Mouse (Mus musculus) heart, embryonic 15.5 days (tissue): ENCODE results near the gene B4galnt1. TPM values are rescaled to one million over a fixed set of nuclear protein-coding genes. Genes with fewer than 3 reads are reported as not detected.
"Not testable (repeated sequence)": the region's sequence is repeated elsewhere in the genome, so short reads cannot be mapped to it uniquely, and the experiment has no call there.

Experiments
- ATAC-seq: fragments of 200-750 bp; cut with Nextera tagmentation; replicated peaks from 2 replicates; pipeline ENCODE4 v1.8.0; 2017; ENCODE audit warnings: low read depth, moderate TSS enrichment; ENCODE audit not compliant: insufficient number of reproducible peaks, insufficient read depth, low FRiP score
- H3K27ac ChIP-seq: fragments of 300-500 bp; sonication (generic); 2 replicates; pipeline ENCODE4 v1.5.1; 2015; ENCODE audit warnings: mild to moderate bottlenecking, inconsistent platforms
- H3K27me3 ChIP-seq: fragments of 300-500 bp; sonication (generic); 2 replicates; pipeline ENCODE4 v1.6.1; 2015; ENCODE audit warnings: inconsistent platforms
- H3K36me3 ChIP-seq: fragments of 300-500 bp; sonication (generic); 2 replicates; pipeline ENCODE4 v1.6.1; 2015; ENCODE audit warnings: mild to moderate bottlenecking, inconsistent platforms
- H3K4me1 ChIP-seq: fragments of 300-500 bp; sonication (generic); replicated peaks from 2 replicates; pipeline ENCODE4 v1.6.1; 2015; ENCODE audit warnings: inconsistent platforms
- H3K4me2 ChIP-seq: fragments of 300-500 bp; sonication (generic); 2 replicates; pipeline ENCODE4 v1.6.1; 2015; ENCODE audit warnings: inconsistent platforms, mild to moderate bottlenecking, moderate library complexity
- H3K4me3 ChIP-seq: fragments of 300-500 bp; sonication (generic); 2 replicates; pipeline ENCODE4 v1.5.1; 2015; ENCODE audit warnings: mild to moderate bottlenecking, inconsistent platforms
- H3K9ac ChIP-seq: fragments of 300-500 bp; sonication (generic); 2 replicates; pipeline ENCODE4 v1.6.1; 2015; ENCODE audit warnings: mild to moderate bottlenecking, inconsistent platforms
- H3K9me3 ChIP-seq: fragments of 300-500 bp; sonication (generic); replicated peaks from 2 replicates; pipeline ENCODE4 v1.6.1; 2016; ENCODE audit warnings: inconsistent platforms
- WGBS: fragments of 180-500 bp; shearing (Covaris S2); methylation state at CpG from one replicate; pipeline ENCODE4 v1.1.7; 2015; ENCODE audit warnings: mixed read lengths; 5-methylcytosine and 5-hydroxymethylcytosine counted together
- polyA plus RNA-seq: library from polyadenylated mRNA; unstranded; fragments of >200 nt; fragmentation: Nextera tagmentation; extraction: Ambion mirVana; gene quantifications from 2 replicates; pipeline ENCODE4 v1.2.1, GENCODE M21; 2015

B4galnt1 gene
- polyA plus RNA-seq, 1 experiment from 2014 or later: 1.5 TPM

- Histone ChIP-seq H3K9ac (no peak overlapping the region), H3K4me3 (no peak overlapping the region), H3K27me3 (peaks cover 22% of the 10 kb centered on the region), H3K36me3 (no peaks in the 10 kb centered on the region), H3K9me3 (no peaks in the 10 kb centered on the region), H3K27ac (no peak overlapping the region), H3K4me2 (no peak overlapping the region), H3K4me1 (peaks cover 5% of the 10 kb centered on the region)
- 75% methylated on average over 9 of the region's 9 CpGs for WGBS
- no peak for ATAC-seq
Observed at GRCm38 (mm10) chr10:127160081-127160480, 4.9 kb upstream of the B4galnt1 start.

GRCm38 (mm10) chr10:127160728-127161127 is 4.3 kb upstream of the B4galnt1 start:
- Histone ChIP-seq H3K4me3 (no peak overlapping the region), H3K4me1 (peaks cover 11% of the 10 kb centered on the region), H3K27me3 (peaks cover 29% of the 10 kb centered on the region), H3K9me3 (no peaks in the 10 kb centered on the region), H3K36me3 (no peaks in the 10 kb centered on the region), H3K9ac (no peak overlapping the region), H3K27ac (no peak overlapping the region), H3K4me2 (no peak overlapping the region)
- WGBS: 52% methylated on average over 3 of the region's 3 CpGs
- no peak for ATAC-seq

- H3K4me1 ChIP-seq: peaks cover 22% of the 10 kb centered on the region
- not testable (repeated sequence) for H3K9me3 ChIP-seq, ATAC-seq, H3K4me3 ChIP-seq, H3K36me3 ChIP-seq, H3K4me2 ChIP-seq, H3K9ac ChIP-seq, H3K27ac ChIP-seq
- peaks cover 49% of the 10 kb centered on the region for H3K27me3 ChIP-seq
- WGBS: 39% methylated on average over 7 of the region's 7 CpGs
Observed at GRCm38 (mm10) chr10:127162771-127163261, 2.2 kb upstream of the B4galnt1 start.

- Histone ChIP-seq H3K4me1 (peaks cover 24% of the 10 kb centered on the region), H3K27me3 (peaks cover 62% of the 10 kb centered on the region), H3K4me3 (no peak overlapping the region), H3K9me3 (no peaks in the 10 kb centered on the region), H3K9ac (no peak overlapping the region), H3K36me3 (no peaks in the 10 kb centered on the region), H3K27ac (no peak overlapping the region), H3K4me2 (0 out of 2 replicates have a peak overlapping the region, but pooled peaks have one; percentile 100)
- WGBS: 82% methylated on average over 4 of the region's 4 CpGs
- ATAC-seq: no peak
Observed at GRCm38 (mm10) chr10:127164190-127164589, 835 bp upstream of the B4galnt1 start.

- peak overlapping the region; percentile 59 for H3K9ac ChIP-seq
- no peaks in the 10 kb centered on the region for H3K9me3 ChIP-seq
- peak overlapping the region; percentile 25; the same call in 1 of the 2 replicates for H3K27ac ChIP-seq
- no peaks in the 10 kb centered on the region for H3K36me3 ChIP-seq
- ATAC-seq: peak; percentile 15; the same call in 1 of the 2 replicates
- WGBS: under 1% methylated on average over 42 of the region's 42 CpGs
- peaks cover 30% of the 10 kb centered on the region for H3K4me1 ChIP-seq
- peaks cover 73% of the 10 kb centered on the region for H3K27me3 ChIP-seq
- peak overlapping the region; percentile 59 for H3K4me3 ChIP-seq
- H3K4me2 ChIP-seq: peak overlapping the region; percentile 100
Observed at GRCm38 (mm10) chr10:127165354-127165653, 279 bp downstream of the B4galnt1 start.

GRCm38 (mm10) chr10:127165654-127166403 is 804 bp downstream of the B4galnt1 start:
- Histone ChIP-seq H3K4me2 (peak overlapping the region; percentile 100), H3K27me3 (peaks cover 79% of the 10 kb centered on the region), H3K4me1 (peaks cover 35% of the 10 kb centered on the region), H3K27ac (peak overlapping the region; percentile 25; the same call in 1 of the 2 replicates), H3K9ac (peak overlapping the region; percentile 59), H3K4me3 (peak overlapping the region; percentile 59), H3K36me3 (no peaks in the 10 kb centered on the region), H3K9me3 (no peaks in the 10 kb centered on the region)
- WGBS: under 1% methylated on average over 55 of the region's 56 CpGs
- ATAC-seq: peak; percentile 48

- Histone ChIP-seq H3K4me1 (peaks cover 40% of the 10 kb centered on the region), H3K27ac (no peak overlapping the region), H3K4me3 (peak overlapping the region; percentile 59), H3K9ac (peak overlapping the region; percentile 59; the same call in 1 of the 2 replicates), H3K4me2 (peak overlapping the region; percentile 100), H3K36me3 (no peaks in the 10 kb centered on the region), H3K9me3 (no peaks in the 10 kb centered on the region), H3K27me3 (peaks cover 84% of the 10 kb centered on the region)
- no peak for ATAC-seq
- 3% methylated on average over 11 of the region's 11 CpGs for WGBS
Observed at GRCm38 (mm10) chr10:127166404-127166715, 1.3 kb downstream of the B4galnt1 start.

- Histone ChIP-seq H3K4me3 (peak overlapping the region; percentile 59), H3K9me3 (no peaks in the 10 kb centered on the region), H3K4me2 (peak overlapping the region; percentile 100), H3K9ac (no peak overlapping the region), H3K4me1 (peaks cover 41% of the 10 kb centered on the region), H3K27ac (no peak overlapping the region), H3K36me3 (no peaks in the 10 kb centered on the region), H3K27me3 (peaks cover 90% of the 10 kb centered on the region)
- WGBS: 28% methylated on average over 15 of the region's 15 CpGs
- ATAC-seq: no peak
Observed at GRCm38 (mm10) chr10:127166771-127167613, 2.0 kb downstream of the B4galnt1 start.

GRCm38 (mm10) chr10:127167614-127168192 is 2.7 kb downstream of the B4galnt1 start:
- H3K9me3 ChIP-seq: no peaks in the 10 kb centered on the region
- WGBS: 23% methylated on average over 10 of the region's 10 CpGs
- no peak overlapping the region for H3K9ac ChIP-seq
- H3K4me3 ChIP-seq: no peak overlapping the region
- H3K36me3 ChIP-seq: no peaks in the 10 kb centered on the region
- H3K27me3 ChIP-seq: peaks cover 96% of the 10 kb centered on the region
- H3K4me2 ChIP-seq: no peak overlapping the region
- H3K27ac ChIP-seq: no peak overlapping the region
- H3K4me1 ChIP-seq: peaks cover 41% of the 10 kb centered on the region
- ATAC-seq: no peak

GRCm38 (mm10) chr10:127170002-127170401 is 5.0 kb downstream of the B4galnt1 start:
- ATAC-seq: no peak
- no peaks in the 10 kb centered on the region for H3K9me3 ChIP-seq
- H3K36me3 ChIP-seq: no peaks in the 10 kb centered on the region
- peak overlapping the region; percentile 44 for H3K4me3 ChIP-seq
- H3K9ac ChIP-seq: no peak overlapping the region
- H3K4me2 ChIP-seq: peak overlapping the region; percentile 72
- peaks cover 86% of the 10 kb centered on the region for H3K27me3 ChIP-seq
- no peak overlapping the region for H3K27ac ChIP-seq
- peaks cover 36% of the 10 kb centered on the region for H3K4me1 ChIP-seq
- 8% methylated on average over 22 of the region's 22 CpGs for WGBS

- Histone ChIP-seq H3K27me3 (peaks cover 84% of the 10 kb centered on the region), H3K4me1 (peaks cover 28% of the 10 kb centered on the region), H3K9me3 (no peaks in the 10 kb centered on the region), H3K4me2 (peak overlapping the region; percentile 72), H3K9ac (peak overlapping the region; percentile 8; the same call in 1 of the 2 replicates), H3K4me3 (peak overlapping the region; percentile 44), H3K27ac (no peak overlapping the region), H3K36me3 (no peaks in the 10 kb centered on the region)
- peak; percentile 45; the same call in 1 of the 2 replicates for ATAC-seq
- WGBS: 1% methylated on average over 29 of the region's 29 CpGs
Observed at GRCm38 (mm10) chr10:127170837-127171272, 5.8 kb downstream of the B4galnt1 start.
